8 mouse cellular contexts compared by ENCODE assay signal in the genomic region with DNA sequence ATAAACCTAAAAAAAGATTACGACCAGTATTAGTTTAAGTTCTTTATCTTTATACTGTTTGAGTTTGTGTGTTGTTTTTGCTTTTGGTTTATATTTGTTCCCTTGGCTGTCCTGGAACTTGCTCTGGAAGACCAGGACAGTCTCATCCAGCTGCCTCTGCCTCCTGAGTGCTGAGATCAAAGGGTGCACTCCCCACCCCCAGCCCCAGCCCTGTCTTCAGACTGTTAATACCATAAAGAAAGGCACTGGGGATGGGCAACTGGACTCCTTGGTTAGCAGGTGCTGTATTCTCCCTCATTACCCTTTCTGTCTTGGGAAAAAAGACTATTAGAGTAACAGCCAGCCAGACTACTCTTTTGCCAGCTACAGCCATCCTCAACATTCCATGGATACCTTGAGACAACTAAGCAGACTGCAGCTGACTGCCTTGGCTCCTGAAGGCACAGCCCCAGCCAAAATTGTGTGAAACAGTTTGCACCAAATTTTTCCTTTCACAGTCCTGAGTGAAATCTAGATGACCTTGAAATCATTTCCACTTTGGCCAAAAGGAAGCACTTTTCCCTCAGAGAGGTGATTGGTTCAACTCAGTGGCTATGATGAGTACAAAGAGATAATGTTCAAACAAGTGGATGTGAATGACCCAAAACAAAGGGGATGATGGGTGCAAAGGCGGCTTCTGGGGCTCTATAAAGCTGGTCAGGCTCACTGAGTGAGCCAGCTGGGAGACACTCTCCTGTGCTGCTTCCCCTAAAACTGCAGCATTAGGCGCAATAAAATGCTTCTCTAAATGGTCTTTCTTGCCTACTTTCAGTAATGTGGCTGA. TPM values are rescaled to one million over a fixed set of nuclear protein-coding genes. Genes with fewer than 3 reads are reported as not detected.
DNase-seq lines count a peak whose midpoint lies in the region; ATAC-seq and TF ChIP-seq lines count a peak whose summit lies in the region.

No protein-coding gene starts in this region.

- DNase-seq in gastrocnemius, adult 18-20 months (ENCODE audit: low spot score): peak; percentile 38
- no peak for DNase-seq in gastrocnemius, adult 8-10 months (ENCODE audit: low spot score in 2 of 2)
- DNase-seq in liver, postnatal 0 days: no peak
- DNase-seq in ovary, adult 18-20 months (ENCODE audit: low spot score): no peak
- no peak for DNase-seq in B cell, adult 2 months
- DNase-seq in right cerebral cortex, postnatal 36 days (ENCODE audit: low spot score in 2 of 2): no peak

- no peak for TF ChIP-seq EP300 in liver, postnatal 0 days (IDR thresholded peaks at IDR 0.05; ENCODE audit: low read depth)

- no peaks in the 10 kb centered on the region for H3K36me3 ChIP-seq in forebrain, embryonic 13.5 days (ENCODE audit: poor library complexity, severe bottlenecking)
- no peaks in the 10 kb centered on the region for H3K36me3 ChIP-seq in hindbrain, embryonic 13.5 days
- H3K36me3 ChIP-seq in liver, postnatal 0 days (replicated peaks; ENCODE audit: insufficient read depth, low read length): peaks cover 3% of the 10 kb centered on the region; the same call in 1 of the 2 replicates

- 0 out of 2 replicates have a peak overlapping the region, but pooled peaks have one; percentile 10 for H3K4me2 ChIP-seq in forebrain, embryonic 13.5 days
- peak overlapping the region; percentile 14; the same call in 1 of the 2 replicates for H3K4me2 ChIP-seq in hindbrain, embryonic 13.5 days
- no peak overlapping the region for H3K4me2 ChIP-seq in liver, postnatal 0 days (ENCODE audit: low read depth, low read length)

- WGBS in forebrain, embryonic 13.5 days: 50% methylated on average over 3 of the region's 3 CpGs
- 52% methylated on average over 3 of the region's 3 CpGs for WGBS in hindbrain, embryonic 13.5 days
- 67% methylated on average over 3 of the region's 3 CpGs for WGBS in liver, postnatal 0 days (ENCODE audit: insufficient replicate concordance)

- H3K4me1 ChIP-seq in forebrain, embryonic 13.5 days: peaks cover 16% of the 10 kb centered on the region
- peaks cover 20% of the 10 kb centered on the region for H3K4me1 ChIP-seq in hindbrain, embryonic 13.5 days (replicated peaks)
- H3K4me1 ChIP-seq in liver, postnatal 0 days (ENCODE audit: insufficient read depth): peaks cover 37% of the 10 kb centered on the region

- H3K27ac ChIP-seq in forebrain, embryonic 13.5 days: peak overlapping the region; percentile 41
- peak overlapping the region; percentile 74 for H3K27ac ChIP-seq in hindbrain, embryonic 13.5 days
- H3K27ac ChIP-seq in liver, postnatal 0 days (ENCODE audit: low read depth): peak overlapping the region; percentile 8; the same call in 1 of the 2 replicates

- H3K4me3 ChIP-seq in forebrain, embryonic 13.5 days: no peak overlapping the region
- H3K4me3 ChIP-seq in hindbrain, embryonic 13.5 days: no peak overlapping the region
- H3K4me3 ChIP-seq in liver, postnatal 0 days (ENCODE audit: low read depth, low read length): no peak overlapping the region

- H3K9ac ChIP-seq in forebrain, embryonic 13.5 days: 0 out of 2 replicates have a peak overlapping the region, but pooled peaks have one; percentile 14
- peak overlapping the region; percentile 29; the same call in 1 of the 2 replicates for H3K9ac ChIP-seq in hindbrain, embryonic 13.5 days
- H3K9ac ChIP-seq in liver, postnatal 0 days (replicated peaks): no peak overlapping the region

- no peaks in the 10 kb centered on the region for H3K27me3 ChIP-seq in forebrain, embryonic 13.5 days
- no peaks in the 10 kb centered on the region for H3K27me3 ChIP-seq in hindbrain, embryonic 13.5 days
- H3K27me3 ChIP-seq in liver, postnatal 0 days (ENCODE audit: insufficient read depth, low read length): no peaks in the 10 kb centered on the region

- no peak for TF ChIP-seq CTCF in liver, postnatal 0 days (IDR thresholded peaks at IDR 0.05; ENCODE audit: low read depth)

- H3K9me3 ChIP-seq in forebrain, embryonic 13.5 days (replicated peaks): no peaks in the 10 kb centered on the region
- H3K9me3 ChIP-seq in hindbrain, embryonic 13.5 days: no peaks in the 10 kb centered on the region
- H3K9me3 ChIP-seq in liver, postnatal 0 days (ENCODE audit: low read length): 0 out of 2 replicates have a peak, but pooled peaks cover 5% of the 10 kb centered on the region

- no peak; the same call in 1 of the 2 replicates for ATAC-seq in forebrain, embryonic 13.5 days
- ATAC-seq in hindbrain, embryonic 13.5 days (ENCODE audit: low FRiP score): 0 out of 2 replicates have a peak, but pooled peaks have one; percentile 16
- ATAC-seq in liver, postnatal 0 days: no peak

RNA-seq across cellular contexts. Expression of gene Memo1, which starts 30.8 kb away (rescaled TPM):
- 10 to 100 TPM; 46.8 to 51.8 TPM for total RNA-seq in gastrocnemius, adult 18-20 months (2021)
- 10 to 100 TPM; 46.9 to 53.6 (median 52.8) TPM for total RNA-seq in gastrocnemius, adult 8-10 months (2022)
- 73.5 and 81.0 TPM in 2 replicates for polyA plus RNA-seq in forebrain, embryonic 13.5 days (2015; fragmentation: Nextera tagmentation; extraction: Ambion mirVana)
- polyA plus RNA-seq in hindbrain, embryonic 13.5 days (2015; fragmentation: Nextera tagmentation; extraction: Ambion mirVana): 64.0 and 66.7 TPM in 2 replicates
- polyA plus RNA-seq in liver, postnatal 0 days (2015; fragmentation: Nextera tagmentation; extraction: Ambion mirVana): 66.5 and 67.9 TPM in 2 replicates

RNA-seq across cellular contexts. Expression of gene Dpy30, which starts 59.2 kb away (rescaled TPM):
- total RNA-seq in gastrocnemius, adult 18-20 months (2021): 10 to 100 TPM; 48.9 to 51.5 TPM
- 10 to 100 TPM; 41.5 to 47.7 (median 44.5) TPM for total RNA-seq in gastrocnemius, adult 8-10 months (2022)
- polyA plus RNA-seq in forebrain, embryonic 13.5 days (2015; fragmentation: Nextera tagmentation; extraction: Ambion mirVana): 255 and 275 TPM in 2 replicates
- 215 and 218 TPM in 2 replicates for polyA plus RNA-seq in hindbrain, embryonic 13.5 days (2015; fragmentation: Nextera tagmentation; extraction: Ambion mirVana)
- polyA plus RNA-seq in liver, postnatal 0 days (2015; fragmentation: Nextera tagmentation; extraction: Ambion mirVana): 95.1 and 96.3 TPM in 2 replicates

Comparison
In these comparisons a context has a peak if more than half of its experiments do, and no peak if none do; other contexts are left out.
1. H3K27ac ChIP-seq: peak in every context shown above with its lines; median percentile 74 in hindbrain, embryonic 13.5 days; 41 in forebrain, embryonic 13.5 days; 8 in liver, postnatal 0 days.